Comparison of ENCODE assay signal across 8 mouse cellular contexts in the genomic region with DNA sequence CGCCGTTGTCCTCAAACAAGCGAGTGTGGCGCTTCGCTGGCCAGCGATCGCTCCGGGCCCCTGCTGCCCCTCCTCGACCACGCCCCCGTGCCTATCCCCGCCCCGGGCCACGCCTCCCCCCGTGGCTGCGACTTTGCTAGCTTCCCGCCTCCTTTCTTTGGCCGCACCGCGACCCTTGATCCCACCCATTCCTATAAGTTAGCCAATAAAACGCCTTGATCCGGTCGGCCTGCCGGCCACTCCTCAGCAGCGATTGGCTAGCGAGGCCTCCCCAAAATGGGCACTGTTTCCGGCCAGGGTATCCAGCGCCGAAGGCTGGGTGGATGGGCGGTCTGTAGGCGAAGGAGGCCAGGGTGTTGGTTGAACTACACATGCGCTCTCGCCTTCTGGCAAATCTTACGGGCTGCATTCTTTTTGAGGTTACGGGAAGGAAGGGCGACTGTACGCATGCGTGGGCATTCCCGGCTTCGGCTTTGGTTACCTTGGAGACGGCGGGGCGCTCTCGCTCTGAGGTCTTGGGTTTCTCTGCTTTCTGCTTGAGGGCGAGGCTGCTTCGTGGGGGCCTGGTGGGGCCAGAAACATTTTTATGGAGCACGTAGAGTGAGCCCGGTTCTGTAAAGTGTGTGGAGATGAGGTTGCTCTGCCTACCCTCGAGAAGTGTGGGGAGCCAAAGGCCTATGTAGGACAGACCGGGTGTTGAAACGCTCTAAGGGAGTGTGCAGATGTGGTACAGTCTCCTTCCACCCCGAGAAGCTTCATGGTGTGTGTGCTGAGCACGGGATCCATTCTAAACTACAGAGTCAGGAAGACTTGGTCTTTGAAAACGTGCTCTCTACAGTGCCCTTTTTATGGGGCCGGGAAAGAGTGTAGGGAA. TPM values are rescaled to one million over a fixed set of nuclear protein-coding genes. Genes with fewer than 3 reads are reported as not detected.
DNase-seq lines count a peak whose midpoint lies in the region; ATAC-seq lines count a peak whose summit lies in the region.

A gene (minus strand): TSS at position 127 of the 874 bp plus-strand sequence.

- no peaks in the 10 kb centered on the region for H3K36me3 ChIP-seq in hindbrain, embryonic 15.5 days

- peak within 1 kb of the TSS; percentile 74 for H3K9ac ChIP-seq in hindbrain, embryonic 15.5 days

- peak; percentile 99 for DNase-seq in T-cell, adult 2 months (ENCODE audit: low spot score)
- DNase-seq in cerebellum, postnatal 36 days, result peak; percentile 98 to 99
- peak; percentile 99 for DNase-seq in frontal cortex, postnatal 36 days (ENCODE audit: low spot score in 2 of 2)
- peak; percentile 99 for DNase-seq in left cerebral cortex, adult 11 months (ENCODE audit: low spot score)
- DNase-seq in lung, postnatal 4 days, result peak; percentile 100
- DNase-seq in retina, postnatal 7 days (ENCODE audit: low read depth, low spot score), result peak; percentile 97
- peak; percentile 99 for DNase-seq in urinary bladder, adult 2 months (ENCODE audit: low spot score)

- peaks cover 53% of the 10 kb centered on the region for H3K4me1 ChIP-seq in hindbrain, embryonic 15.5 days (replicated peaks)

- H3K9me3 ChIP-seq in hindbrain, embryonic 15.5 days, result no peaks in the 10 kb centered on the region

- no peaks in the 10 kb centered on the region for H3K27me3 ChIP-seq in hindbrain, embryonic 15.5 days

- H3K4me2 ChIP-seq in hindbrain, embryonic 15.5 days, result peak within 1 kb of the TSS; percentile 90

- peak; percentile 99 for ATAC-seq in hindbrain, embryonic 15.5 days (ENCODE audit: low FRiP score, low read depth)

- peak within 1 kb of the TSS; percentile 82 for H3K4me3 ChIP-seq in hindbrain, embryonic 15.5 days

- WGBS in hindbrain, embryonic 15.5 days, result under 1% methylated on average over 55 of the region's 55 CpGs

- H3K27ac ChIP-seq in hindbrain, embryonic 15.5 days (replicated peaks), result peak within 1 kb of the TSS; percentile 80

RNA-seq across cellular contexts. Expression of the gene that starts here (rescaled TPM):
- polyA plus RNA-seq in hindbrain, embryonic 15.5 days (2015; fragmentation: Nextera tagmentation; extraction: Ambion mirVana), result 3.3 and 4.8 TPM in 2 replicates
- polyA plus RNA-seq in urinary bladder, adult 2 months (2012; rRNA removed), result 6.6 and 8.9 TPM in 2 replicates

Comparison
In these comparisons a context has a peak if more than half of its experiments do, and no peak if none do; other contexts are left out.
1. Peak in every context shown above with its lines: DNase-seq, ATAC-seq, H3K4me3 ChIP-seq and H3K27ac ChIP-seq.